Mouse (Mus musculus) liver, postnatal 0 days (tissue): ENCODE measurements at regions not wholly inside any gene's neighbourhood (a gene's known extent, or its start where the extent isn't known, plus 50 kb on each side); places are given as distances from the start of the nearest gene placed in this dataset.

Source experiments
- CTCF ChIP-seq: sonication (generic); IDR thresholded peaks from 2 replicates; pipeline ENCODE4 v1.5.1; 2016; ENCODE audit warnings: antibody characterized with exemption, low read depth
- EP300 ChIP-seq: IDR thresholded peaks from 2 replicates; pipeline ENCODE4 v1.6.1; 2016; ENCODE audit warnings: antibody characterized with exemption, low read depth, mild to moderate bottlenecking

- TF ChIP-seq EP300: no peak
- no peak for TF ChIP-seq CTCF
These were observed 460.6 kb upstream of the Htr2a start for GRCm38 (mm10) chr14:74180066-74180465.
